Mouse (Mus musculus): ENCODE data around the gene Asphd1.

DNA sequence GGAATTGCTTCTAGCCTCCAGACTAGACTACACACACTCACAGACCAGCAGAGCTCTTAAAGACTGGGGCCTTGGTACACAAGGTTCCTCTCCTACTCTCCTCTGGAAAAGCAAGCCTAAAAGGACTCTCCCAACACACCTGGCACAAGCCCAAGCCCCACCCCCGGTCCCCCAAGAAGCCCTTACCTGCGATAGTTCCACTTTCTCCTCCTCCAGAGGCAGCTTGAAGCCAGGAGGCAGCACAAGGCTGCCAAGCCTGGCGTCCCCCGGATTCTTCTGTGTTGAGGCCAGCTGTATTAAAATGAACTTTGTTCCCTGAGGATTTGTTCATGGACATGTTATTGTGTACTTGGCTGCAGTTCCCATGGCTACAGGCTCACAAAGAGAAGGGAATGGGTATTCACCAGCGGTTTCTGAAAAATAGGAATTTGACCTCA, 26.7 kb downstream of the Asphd1 start, which contains the start of gene Tmem219:
- TF ChIP-seq POLR2A (IDR thresholded peaks at IDR 0.05; ENCODE audit: insufficient read depth, low read length) (no peak), CTCF (IDR thresholded peaks at IDR 0.05; ENCODE audit: low read depth, low read length) (no peak), EP300 (IDR thresholded peaks at IDR 0.05; ENCODE audit: insufficient read depth, low read depth, low read length) (no peak)
